Mouse (Mus musculus) liver, embryonic 18 days (tissue): Measurements from ENCODE around the gene Mrpl33. TPM values are rescaled to one million over a fixed set of nuclear protein-coding genes. Genes with fewer than 3 reads are reported as not detected.

Source experiments
- polyA plus RNA-seq: library from polyadenylated mRNA; depleted of rRNA; stranded (reverse); fragments of >200 nt; gene quantifications from 2 replicates; pipeline ENCODE4 v1.2.3, GENCODE M21; 2012; rRNA removed

The Mrpl33 gene
- 68.5 and 71.4 TPM in 2 replicates for polyA plus RNA-seq

GRCm38 (mm10) chr5:31596481-31597429 lies at the start of gene Mrpl33:
Gene Mrpl33 (plus strand): TSS chr5:31596935.

GRCm38 (mm10) chr5:31696971-31697643 lies 100.4 kb downstream of the Mrpl33 start, which contains the start of gene Rbks:
Gene Rbks (minus strand): TSS chr5:31697627.

DNA sequence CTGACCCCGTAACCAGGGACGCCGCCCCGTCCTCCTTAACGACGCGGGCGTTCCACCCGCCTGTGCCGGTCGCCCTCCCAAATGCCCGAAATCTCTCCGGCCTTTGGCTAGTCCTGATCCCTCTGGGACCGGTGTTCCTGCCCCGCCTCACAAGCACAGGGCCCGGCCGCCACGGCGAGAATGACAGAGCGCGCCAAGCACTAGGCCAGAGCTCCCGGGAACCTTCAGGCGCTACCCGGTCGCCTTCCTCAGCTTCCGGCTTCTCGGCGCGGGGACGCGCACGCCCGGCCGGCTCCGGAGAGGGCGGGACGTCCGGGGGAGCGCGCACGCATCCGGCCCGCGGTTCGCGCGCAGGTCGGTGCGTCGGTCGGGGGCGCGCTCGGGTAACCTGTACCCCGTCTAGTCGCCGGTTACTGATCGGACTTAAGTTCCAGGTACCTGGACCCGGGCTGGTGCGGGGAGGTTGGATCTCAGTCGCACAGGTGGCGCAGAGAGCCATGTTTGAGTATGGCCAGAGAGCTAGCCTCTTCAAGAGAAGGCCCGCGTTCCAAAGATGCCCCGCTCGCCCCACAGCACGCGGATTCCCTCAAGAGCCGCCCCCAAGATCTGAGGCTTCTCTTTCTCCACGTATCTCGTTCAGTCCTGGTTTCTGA lies 101.0 kb downstream of the Mrpl33 start, which contains the start of gene Babam2:
Gene Babam2, plus strand, starts transcription at position 41 of the 653 bp plus-strand sequence.

Other genes with a start within 250 kb of the Mrpl33 start
- 6.0 and 7.5 TPM in 2 replicates for gene Zfp512, start 144.5 kb upstream of the Mrpl33 start, polyA plus RNA-seq
- 0.01 and 0.02 TPM in 2 replicates for gene 4930548H24Rik, start 111.2 kb upstream of the Mrpl33 start, polyA plus RNA-seq
- gene Gpn1, start 102.2 kb upstream of the Mrpl33 start, polyA plus RNA-seq = 5.7 and 5.9 TPM in 2 replicates
- 7.7 and 8.4 TPM in 2 replicates for gene Slc4a1ap, start 69.9 kb upstream of the Mrpl33 start, polyA plus RNA-seq
- gene Supt7l, start 69.1 kb upstream of the Mrpl33 start, polyA plus RNA-seq = 5.5 and 5.7 TPM in 2 replicates
- 9.7 and 10.1 TPM in 2 replicates for gene Rbks, start 100.7 kb downstream of the Mrpl33 start, polyA plus RNA-seq
- 13.1 and 14.1 TPM in 2 replicates for gene Babam2, start 100.7 kb downstream of the Mrpl33 start, polyA plus RNA-seq